Mouse (Mus musculus) embryonic facial prominence, embryonic 12.5 days (tissue): ENCODE results near the gene Syn3. TPM values are rescaled to one million over a fixed set of nuclear protein-coding genes. Genes with fewer than 3 reads are reported as not detected.
A peak's percentile ranks its signal among the peaks of the same experiment; 100 is the strongest.

Experiments used
- ATAC-seq: fragments of 200-750 bp; cut with Nextera tagmentation; 2 replicates; pipeline ENCODE4 v1.8.0; 2017; ENCODE audit not compliant: insufficient number of reproducible peaks, insufficient read depth, low FRiP score, low TSS enrichment
- H3K27ac ChIP-seq: fragments of 300-500 bp; sonication (generic); 2 replicates; pipeline ENCODE4 v1.5.1; 2016; ENCODE audit warnings: mild to moderate bottlenecking
- H3K27me3 ChIP-seq: fragments of 300-500 bp; sonication (generic); 2 replicates; pipeline ENCODE4 v1.6.1; 2016; ENCODE audit warnings: mild to moderate bottlenecking, moderate library complexity
- H3K36me3 ChIP-seq: fragments of 300-500 bp; sonication (generic); 2 replicates; pipeline ENCODE4 v1.6.1; 2016; ENCODE audit warnings: mild to moderate bottlenecking
- H3K4me1 ChIP-seq: fragments of 300-500 bp; sonication (generic); 2 replicates; pipeline ENCODE4 v1.6.1; 2016
- H3K4me2 ChIP-seq: fragments of 300-500 bp; sonication (generic); replicated peaks from 2 replicates; pipeline ENCODE4 v1.6.1; 2016; ENCODE audit warnings: mild to moderate bottlenecking, moderate library complexity
- H3K4me3 ChIP-seq: fragments of 300-500 bp; sonication (generic); 2 replicates; pipeline ENCODE4 v1.5.1; 2016; ENCODE audit warnings: mild to moderate bottlenecking
- H3K9ac ChIP-seq: fragments of 300-500 bp; sonication (generic); 2 replicates; pipeline ENCODE4 v1.6.1; 2016; ENCODE audit warnings: mild to moderate bottlenecking, moderate library complexity
- H3K9me3 ChIP-seq: fragments of 300-500 bp; sonication (generic); 2 replicates; pipeline ENCODE4 v1.6.1; 2016; ENCODE audit warnings: mild to moderate bottlenecking, moderate library complexity
- WGBS: fragments of 180-500 bp; shearing (Covaris S2); methylation state at CpG from one replicate; pipeline ENCODE4 v1.1.7; 2016; 5-methylcytosine and 5-hydroxymethylcytosine counted together
- polyA plus RNA-seq: library from polyadenylated mRNA; unstranded; fragments of >200 nt; fragmentation: Nextera tagmentation; extraction: Ambion mirVana; gene quantifications from 2 replicates; pipeline ENCODE4 v1.2.1, GENCODE M21; 2016

The Syn3 gene
- polyA plus RNA-seq, 1 experiment from 2014 or later: 4.0 TPM

DNA sequence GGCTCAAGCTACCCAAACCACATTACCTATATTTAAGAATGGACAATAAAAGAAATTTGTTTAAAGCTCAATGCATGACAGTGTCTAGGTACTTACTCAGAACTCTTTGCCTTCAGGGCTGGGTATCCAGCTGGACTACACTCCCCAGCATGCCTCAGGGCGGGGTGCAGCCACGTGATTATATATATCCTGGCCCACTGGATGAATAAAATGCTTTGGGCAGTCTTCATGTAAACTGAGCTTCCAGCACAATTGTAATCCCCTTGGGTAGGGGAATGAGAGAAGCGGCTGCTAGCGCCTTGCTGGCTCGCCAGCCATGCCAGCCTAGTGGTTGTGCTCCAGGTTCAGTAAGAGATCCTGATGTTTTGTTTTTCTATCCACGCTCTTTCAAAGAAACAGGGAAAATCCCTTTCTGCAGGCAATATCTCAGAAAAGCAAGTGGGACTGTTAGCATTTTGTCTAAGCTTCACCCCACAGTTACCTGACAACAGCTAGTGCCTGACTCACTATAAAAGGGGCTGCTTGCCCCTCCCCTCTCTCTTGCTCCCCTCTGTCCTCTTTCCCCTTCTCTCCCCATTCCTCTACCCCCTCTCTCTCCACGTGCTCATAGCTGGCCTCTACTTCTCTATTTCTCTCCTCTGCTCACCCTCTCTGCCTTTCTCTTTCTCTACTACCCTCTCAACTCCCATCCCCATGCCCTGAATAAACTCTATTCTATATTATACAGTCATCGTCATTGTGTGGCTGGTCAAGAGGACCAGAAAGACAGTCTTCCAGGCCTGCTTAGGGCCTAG lies 122.1 kb downstream of the Syn3 start:
- peak; percentile 86 for ATAC-seq
- H3K27ac ChIP-seq: peak overlapping the region; percentile 32; the same call in 1 of the 2 replicates

DNA sequence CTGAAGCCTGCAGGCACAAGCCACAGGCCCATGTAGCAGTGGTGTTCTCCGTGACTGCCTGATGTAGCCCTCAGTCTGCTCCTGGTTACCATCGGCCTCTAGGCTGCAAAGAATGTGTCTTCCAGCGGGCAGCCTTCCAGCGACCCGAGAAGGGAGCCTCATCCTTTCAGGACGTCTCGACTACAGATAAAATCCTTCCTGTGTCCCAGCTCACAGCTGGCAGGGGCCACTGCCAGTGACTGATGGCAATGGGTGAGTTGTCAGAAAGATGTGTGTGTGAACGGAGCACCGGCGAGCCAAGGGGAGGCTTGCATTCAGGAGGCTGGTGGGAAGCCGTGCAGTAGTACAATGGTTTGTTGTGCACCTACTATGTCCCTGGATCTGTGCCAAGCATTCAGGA lies 122.8 kb downstream of the Syn3 start:
- H3K4me3 ChIP-seq: no peak overlapping the region
- H3K9ac ChIP-seq: no peak overlapping the region
- WGBS: 76% methylated on average over 11 of the region's 11 CpGs
- 0 out of 2 replicates have a peak, but pooled peaks cover 13% of the 10 kb centered on the region for H3K4me1 ChIP-seq
- no peak overlapping the region for H3K4me2 ChIP-seq
- H3K36me3 ChIP-seq: no peaks in the 10 kb centered on the region
- ATAC-seq: no peak
- H3K27me3 ChIP-seq: no peaks in the 10 kb centered on the region
- no peak overlapping the region for H3K27ac ChIP-seq
- no peaks in the 10 kb centered on the region for H3K9me3 ChIP-seq

More for the DNA sequence above, 122.1 kb downstream of the Syn3 start:
- Histone ChIP-seq H3K27me3 (no peaks in the 10 kb centered on the region), H3K4me1 (0 out of 2 replicates have a peak, but pooled peaks cover 16% of the 10 kb centered on the region), H3K4me3 (no peak overlapping the region), H3K36me3 (no peaks in the 10 kb centered on the region), H3K9me3 (no peaks in the 10 kb centered on the region), H3K4me2 (peak overlapping the region; percentile 26; the same call in 1 of the 2 replicates), H3K9ac (no peak overlapping the region)
- 52% methylated on average over 8 of the region's 8 CpGs for WGBS

DNA sequence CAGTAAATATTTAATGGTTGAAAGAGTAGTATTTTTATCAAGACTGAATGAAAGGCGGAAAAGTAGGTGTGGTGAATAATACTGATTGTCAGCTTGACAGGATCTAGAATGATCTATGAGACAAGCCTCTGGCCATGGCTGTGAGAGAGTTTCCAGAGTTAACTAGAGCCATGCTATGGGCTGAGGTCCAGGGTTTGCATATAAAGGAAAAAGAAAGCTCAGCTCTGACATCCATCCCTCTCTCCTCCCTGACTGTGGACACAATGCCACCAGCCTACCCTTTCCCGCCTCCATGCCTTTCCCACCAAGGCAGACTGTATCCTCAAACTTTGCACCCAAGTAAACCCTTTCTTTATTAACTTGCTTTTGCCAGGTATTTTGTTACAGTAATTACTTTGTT lies 124.6 kb downstream of the Syn3 start:
- Histone ChIP-seq H3K9me3 (no peaks in the 10 kb centered on the region), H3K9ac (no peak overlapping the region), H3K4me2 (no peak overlapping the region), H3K36me3 (no peaks in the 10 kb centered on the region), H3K27me3 (no peaks in the 10 kb centered on the region), H3K4me1 (0 out of 2 replicates have a peak, but pooled peaks cover 13% of the 10 kb centered on the region), H3K27ac (no peak overlapping the region), H3K4me3 (no peak overlapping the region)
- ATAC-seq: no peak
- 84% methylated on average over 2 of the region's 2 CpGs for WGBS

DNA sequence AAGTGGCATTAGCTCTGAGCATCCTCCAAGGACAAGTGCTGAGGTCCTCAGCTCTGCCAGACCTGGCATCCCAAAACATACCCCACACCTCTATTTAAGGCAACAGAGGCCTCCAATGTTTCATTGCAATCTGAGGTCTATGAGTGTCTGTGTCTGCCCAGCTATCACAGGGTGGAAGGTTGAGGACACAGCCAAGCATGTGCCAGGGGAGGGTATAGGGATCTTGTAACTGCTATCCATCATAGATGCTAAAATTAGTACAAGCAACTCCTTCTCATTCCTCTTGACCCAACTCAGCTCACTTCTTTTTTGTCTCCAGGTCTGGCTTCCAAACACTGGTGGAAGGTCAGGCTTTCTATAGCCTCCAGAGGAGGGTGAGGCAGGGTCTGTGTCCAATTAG lies 127.1 kb downstream of the Syn3 start:
- H3K4me2 ChIP-seq: no peak overlapping the region
- H3K27ac ChIP-seq: no peak overlapping the region
- peaks cover 16% of the 10 kb centered on the region; the same call in 1 of the 2 replicates for H3K4me1 ChIP-seq
- H3K9ac ChIP-seq: no peak overlapping the region
- no peak for ATAC-seq
- no peaks in the 10 kb centered on the region for H3K27me3 ChIP-seq
- H3K4me3 ChIP-seq: no peak overlapping the region
- no peaks in the 10 kb centered on the region for H3K9me3 ChIP-seq
- H3K36me3 ChIP-seq: no peaks in the 10 kb centered on the region

DNA sequence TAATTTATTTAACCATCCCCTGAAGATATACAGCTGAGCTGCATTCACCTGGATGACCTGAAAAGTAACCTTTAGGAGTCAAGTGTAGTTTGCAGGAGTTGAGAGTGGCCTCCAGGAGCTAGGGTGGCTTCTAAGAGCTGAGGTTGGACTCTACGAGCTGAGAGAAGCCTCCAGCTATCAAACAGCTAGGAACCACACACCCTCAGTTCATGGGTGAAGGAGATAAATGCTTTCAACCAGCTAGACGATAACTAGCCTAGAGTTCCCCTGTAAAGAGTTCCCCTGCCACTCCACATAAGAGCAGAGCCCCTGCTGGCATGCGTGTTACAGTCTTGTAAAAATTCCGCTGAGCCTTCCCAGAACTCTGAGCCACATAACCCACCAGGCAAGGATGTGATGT lies 129.3 kb downstream of the Syn3 start:
- H3K27me3 ChIP-seq: no peaks in the 10 kb centered on the region
- H3K4me1 ChIP-seq: peaks cover 11% of the 10 kb centered on the region; the same call in 1 of the 2 replicates
- H3K4me3 ChIP-seq: no peak overlapping the region
- H3K27ac ChIP-seq: no peak overlapping the region
- H3K36me3 ChIP-seq: no peaks in the 10 kb centered on the region
- no peaks in the 10 kb centered on the region for H3K9me3 ChIP-seq
- 77% methylated on average over 4 of the region's 4 CpGs for WGBS
- ATAC-seq: no peak
- H3K9ac ChIP-seq: no peak overlapping the region
- H3K4me2 ChIP-seq: no peak overlapping the region

DNA sequence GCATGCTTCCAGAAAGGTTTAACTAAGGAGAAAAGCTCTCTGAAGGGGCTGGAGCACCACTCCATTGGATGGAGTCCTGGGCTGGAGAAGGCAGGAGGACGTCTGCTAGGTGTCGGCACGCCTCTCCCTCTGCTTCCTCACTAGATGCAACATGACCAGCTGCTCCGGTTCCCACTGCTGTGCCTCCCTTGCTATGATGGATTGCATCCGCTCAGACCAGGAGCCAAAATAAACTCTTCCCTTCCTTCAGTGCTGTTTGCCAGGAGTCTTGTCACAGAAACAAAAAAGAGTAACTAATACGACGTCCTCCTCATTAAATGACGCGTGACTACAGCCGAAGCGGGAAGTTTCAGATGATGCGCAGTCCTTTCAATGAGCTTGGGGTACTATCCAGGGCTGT lies 129.9 kb downstream of the Syn3 start:
- H3K9me3 ChIP-seq: no peaks in the 10 kb centered on the region
- H3K4me1 ChIP-seq: peaks cover 11% of the 10 kb centered on the region; the same call in 1 of the 2 replicates
- H3K9ac ChIP-seq: no peak overlapping the region
- ATAC-seq: no peak
- H3K27ac ChIP-seq: no peak overlapping the region
- no peak overlapping the region for H3K4me2 ChIP-seq
- H3K27me3 ChIP-seq: no peaks in the 10 kb centered on the region
- no peaks in the 10 kb centered on the region for H3K36me3 ChIP-seq
- no peak overlapping the region for H3K4me3 ChIP-seq
- WGBS: 79% methylated on average over 12 of the region's 12 CpGs

DNA sequence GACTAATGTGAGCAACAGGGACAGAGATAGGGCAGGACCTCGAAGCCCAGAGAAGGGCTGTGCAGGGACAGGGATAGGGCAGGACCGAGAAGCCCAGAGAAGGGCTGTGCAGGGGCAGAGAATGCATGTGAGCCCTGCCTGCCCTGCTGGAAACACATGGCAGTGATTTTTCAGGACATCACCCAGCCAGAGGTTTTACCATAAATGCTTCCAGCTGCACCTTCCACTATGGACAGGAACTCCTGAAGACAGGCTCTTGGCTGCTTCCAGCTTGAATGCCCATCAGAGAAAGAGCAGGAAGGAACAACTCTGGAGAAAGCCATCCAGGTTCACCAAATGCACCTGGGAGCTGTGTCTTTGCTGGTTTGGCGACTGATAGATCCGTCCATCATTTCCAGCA lies 131.3 kb downstream of the Syn3 start:
- H3K4me3 ChIP-seq: no peak overlapping the region
- no peaks in the 10 kb centered on the region for H3K27me3 ChIP-seq
- no peaks in the 10 kb centered on the region for H3K36me3 ChIP-seq
- H3K4me2 ChIP-seq: no peak overlapping the region
- ATAC-seq: no peak
- H3K27ac ChIP-seq: peak overlapping the region; percentile 47; the same call in 1 of the 2 replicates
- no peak overlapping the region for H3K9ac ChIP-seq
- H3K4me1 ChIP-seq: peaks cover 11% of the 10 kb centered on the region; the same call in 1 of the 2 replicates
- no peaks in the 10 kb centered on the region for H3K9me3 ChIP-seq
- WGBS: 45% methylated on average over 4 of the region's 4 CpGs

DNA sequence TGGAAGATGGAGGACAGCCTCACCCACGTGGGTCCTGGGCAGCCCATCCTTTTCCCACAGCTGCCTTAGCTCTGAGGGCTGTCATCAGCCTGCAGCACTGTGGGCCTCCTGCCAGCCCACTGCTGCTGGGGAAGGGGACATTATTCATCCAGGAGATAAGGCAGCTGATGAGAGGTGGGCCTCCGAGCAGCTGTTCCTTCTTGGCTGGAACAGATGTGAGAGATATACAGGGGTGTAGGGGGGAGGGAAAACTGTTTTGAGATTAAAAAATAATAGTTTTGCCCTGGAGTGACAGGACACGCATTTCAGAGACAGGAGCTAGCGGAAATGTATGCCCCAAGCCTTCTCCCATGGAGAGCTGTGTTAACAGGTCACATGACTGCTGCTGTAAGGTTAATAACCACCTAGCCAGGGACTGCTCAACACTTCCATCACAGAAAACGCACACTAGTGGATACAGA lies 133.0 kb downstream of the Syn3 start:
- no peaks in the 10 kb centered on the region for H3K36me3 ChIP-seq
- no peak; the same call in 1 of the 2 replicates for ATAC-seq
- no peaks in the 10 kb centered on the region for H3K27me3 ChIP-seq
- 49% methylated on average over 5 of the region's 5 CpGs for WGBS
- no peak overlapping the region for H3K4me3 ChIP-seq
- H3K9me3 ChIP-seq: no peaks in the 10 kb centered on the region
- no peak overlapping the region for H3K4me2 ChIP-seq
- no peak overlapping the region for H3K27ac ChIP-seq
- peaks cover 11% of the 10 kb centered on the region; the same call in 1 of the 2 replicates for H3K4me1 ChIP-seq
- no peak overlapping the region for H3K9ac ChIP-seq

DNA sequence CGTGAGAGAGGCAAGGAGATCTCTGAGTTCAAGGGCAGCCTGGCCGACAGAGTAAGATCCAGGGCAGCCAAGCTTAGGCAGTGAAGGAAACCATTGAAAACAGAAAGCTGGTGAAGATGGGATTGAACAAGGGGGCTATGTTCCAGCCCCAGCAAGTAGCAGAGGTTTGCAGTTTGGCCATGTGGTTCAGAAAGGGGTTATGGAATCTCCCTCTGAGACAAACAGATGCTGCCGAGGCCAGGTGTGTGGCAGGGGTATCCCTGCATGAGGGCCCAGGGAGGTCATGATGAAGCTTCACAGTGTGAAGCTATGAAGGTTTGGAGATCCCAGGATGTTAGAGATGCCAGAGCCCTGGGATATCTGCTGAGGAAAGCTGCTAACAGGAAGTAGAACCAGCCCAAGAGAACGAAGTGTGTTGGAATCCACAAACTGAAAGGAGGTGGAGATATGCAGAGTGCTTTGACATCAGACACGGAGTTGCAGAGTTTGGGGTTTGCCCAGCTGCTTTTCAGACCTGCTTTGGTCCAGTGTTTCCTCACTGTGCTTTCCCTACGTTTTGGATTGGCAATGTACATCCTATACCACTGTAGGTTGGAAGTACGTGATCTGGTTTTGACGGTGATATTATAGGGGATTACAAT lies 134.9 kb downstream of the Syn3 start:
- WGBS: 83% methylated on average over 8 of the region's 8 CpGs
- H3K4me2 ChIP-seq: no peak overlapping the region
- peaks cover 23% of the 10 kb centered on the region; the same call in 1 of the 2 replicates for H3K4me1 ChIP-seq
- no peak overlapping the region for H3K27ac ChIP-seq
- H3K9me3 ChIP-seq: no peaks in the 10 kb centered on the region
- no peak overlapping the region for H3K4me3 ChIP-seq
- no peaks in the 10 kb centered on the region for H3K27me3 ChIP-seq
- H3K36me3 ChIP-seq: no peaks in the 10 kb centered on the region
- no peak overlapping the region for H3K9ac ChIP-seq
- no peak for ATAC-seq

DNA sequence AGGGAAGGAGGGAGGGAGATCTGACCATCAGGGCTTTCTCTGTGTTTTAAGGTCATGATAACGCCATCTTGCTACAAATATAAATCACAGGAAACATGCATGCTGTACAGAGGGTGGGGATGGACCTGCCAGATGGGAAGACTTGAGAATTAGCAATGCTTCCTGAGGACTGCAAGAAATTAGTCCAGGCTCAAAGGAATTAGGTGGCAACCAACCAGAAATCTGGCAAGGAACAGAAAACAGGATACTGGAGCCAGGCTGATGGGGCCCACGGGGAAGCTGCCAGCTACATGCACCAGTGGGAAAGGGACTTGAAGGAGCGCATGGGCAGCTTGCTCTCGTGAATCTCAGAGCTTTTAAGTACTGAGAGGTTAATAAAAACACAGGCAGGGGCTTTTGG lies 139.0 kb downstream of the Syn3 start:
- Histone ChIP-seq H3K4me2 (no peak overlapping the region), H3K27ac (0 out of 2 replicates have a peak overlapping the region, but pooled peaks have one; percentile 41), H3K9ac (no peak overlapping the region), H3K4me1 (peaks cover 12% of the 10 kb centered on the region; the same call in 1 of the 2 replicates), H3K9me3 (no peaks in the 10 kb centered on the region), H3K36me3 (no peaks in the 10 kb centered on the region), H3K4me3 (no peak overlapping the region), H3K27me3 (no peaks in the 10 kb centered on the region)
- no peak for ATAC-seq
- WGBS: 34% methylated on average over 4 of the region's 4 CpGs

DNA sequence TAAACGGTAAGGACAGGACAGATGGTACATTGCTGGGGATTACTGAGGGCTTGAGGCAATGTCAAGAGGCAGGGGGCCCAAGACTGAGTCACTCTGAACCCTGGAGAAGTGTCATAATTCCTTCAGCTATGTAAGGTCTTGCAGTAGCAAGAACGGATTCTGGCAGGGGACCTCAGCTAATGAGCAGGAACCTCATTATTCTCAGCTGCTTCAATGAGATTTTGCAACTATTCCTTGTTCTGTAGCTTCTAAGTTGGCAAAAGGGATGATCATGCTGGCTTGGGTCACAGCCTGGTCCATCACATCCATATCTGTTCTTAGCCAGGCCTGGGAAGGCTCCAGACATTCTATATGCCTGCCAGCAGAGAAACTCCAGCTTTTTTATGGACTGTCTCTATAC lies 139.5 kb downstream of the Syn3 start:
- Histone ChIP-seq H3K4me1 (peaks cover 12% of the 10 kb centered on the region; the same call in 1 of the 2 replicates), H3K4me2 (no peak overlapping the region), H3K36me3 (no peaks in the 10 kb centered on the region), H3K9me3 (no peaks in the 10 kb centered on the region), H3K9ac (no peak overlapping the region), H3K27me3 (no peaks in the 10 kb centered on the region), H3K27ac (0 out of 2 replicates have a peak overlapping the region, but pooled peaks have one; percentile 41), H3K4me3 (no peak overlapping the region)
- no peak for ATAC-seq
- 67% methylated on average over 2 of the region's 2 CpGs for WGBS
